Mouse (Mus musculus) spleen, postnatal 4 days (tissue): ENCODE results near the gene Bcl2.

Experiments used
- DNase-seq, 2 experiments: peaks; one replicate each; pipeline ENCODE4 v3.0.0; 2022; ENCODE audit warnings: low spot score in 2 of 2

Gene Bcl2

DNA sequence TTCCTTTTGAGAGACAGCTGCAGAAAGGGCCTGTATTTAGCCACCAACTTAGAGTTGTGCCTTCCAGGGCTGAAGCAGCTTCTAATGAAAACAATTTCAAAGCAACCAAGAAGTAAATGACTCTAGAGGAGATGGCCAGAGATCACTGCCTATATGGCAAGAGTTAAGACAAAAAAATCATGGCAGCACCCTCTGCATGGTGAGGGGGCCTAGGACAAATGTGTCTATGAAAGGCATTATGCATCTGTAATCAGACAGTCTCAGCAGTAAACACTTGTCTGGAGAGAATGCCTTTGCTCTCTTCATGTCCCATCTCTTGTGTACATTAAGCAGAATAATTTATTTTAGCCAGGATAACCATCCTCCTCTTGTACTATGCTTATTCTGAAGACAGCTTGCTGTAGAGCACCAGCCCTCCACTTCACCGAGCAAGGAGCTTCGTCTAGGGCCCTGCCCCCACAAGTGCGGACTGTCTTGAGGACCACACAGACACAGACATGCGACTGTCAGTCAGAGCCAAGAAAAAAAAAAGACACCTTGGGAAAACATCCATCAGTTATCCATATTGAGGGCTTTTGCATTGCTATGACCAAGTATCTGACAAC is 126.1 kb downstream of the Bcl2 start:
- no peak for DNase-seq

DNA sequence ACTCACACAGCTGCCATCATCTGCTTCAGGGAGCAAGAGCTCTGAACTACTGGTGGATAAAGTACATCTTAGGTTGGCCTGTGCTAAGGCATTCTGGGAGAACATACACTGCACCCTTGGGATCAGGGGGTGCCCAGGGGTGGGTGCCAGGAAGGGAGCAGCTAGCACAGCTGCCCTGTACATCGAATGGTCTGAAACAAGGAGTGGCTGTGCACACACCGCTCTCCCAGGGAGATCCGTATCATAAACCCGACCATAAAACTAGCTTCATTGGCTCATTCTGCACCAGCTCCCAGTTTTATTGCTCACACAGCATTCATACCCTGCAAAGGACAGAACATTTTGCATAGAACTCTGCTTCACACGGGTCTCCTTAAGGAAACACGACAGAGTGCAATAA is 127.3 kb downstream of the Bcl2 start:
- no peak for DNase-seq

DNA sequence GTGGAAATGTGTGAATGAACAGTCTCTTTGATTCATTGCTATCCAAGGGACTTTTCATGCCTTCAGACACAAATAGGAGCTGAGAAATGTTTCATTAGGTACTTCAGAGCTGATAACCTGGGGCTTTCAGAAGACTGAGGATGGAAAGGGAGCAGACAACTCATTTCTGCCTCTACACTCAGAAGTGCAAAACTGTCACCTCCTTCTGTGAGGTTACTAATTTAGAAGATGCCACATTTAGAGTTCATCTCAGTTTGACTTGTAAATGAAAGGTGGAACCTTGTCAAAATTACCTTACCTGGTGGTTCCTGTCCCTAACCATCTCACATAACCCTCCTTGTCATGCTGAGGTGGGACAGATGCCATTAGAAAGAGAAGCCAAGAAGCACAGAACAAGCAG is 128.7 kb downstream of the Bcl2 start:
- no peak for DNase-seq

DNA sequence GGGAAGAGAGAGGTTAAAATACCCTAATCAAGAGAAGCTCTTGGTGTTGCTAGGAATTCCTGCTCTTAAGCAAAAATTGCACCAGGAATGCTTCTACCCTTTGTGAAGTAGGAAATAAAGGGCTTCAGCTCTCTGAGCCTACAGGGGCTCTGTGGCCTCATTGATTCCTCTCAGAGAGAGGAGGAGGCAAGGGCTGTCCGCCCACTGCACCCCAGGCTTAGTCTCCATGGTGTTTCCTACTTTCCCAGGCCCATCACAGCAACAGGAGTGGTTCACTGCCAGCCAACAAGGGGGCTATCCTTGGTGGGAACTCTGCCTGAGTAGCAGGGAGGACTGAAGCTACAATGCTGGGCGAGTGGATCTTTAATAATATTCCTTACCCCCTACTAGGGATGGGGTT is 129.2 kb downstream of the Bcl2 start:
- DNase-seq, result no peak

DNA sequence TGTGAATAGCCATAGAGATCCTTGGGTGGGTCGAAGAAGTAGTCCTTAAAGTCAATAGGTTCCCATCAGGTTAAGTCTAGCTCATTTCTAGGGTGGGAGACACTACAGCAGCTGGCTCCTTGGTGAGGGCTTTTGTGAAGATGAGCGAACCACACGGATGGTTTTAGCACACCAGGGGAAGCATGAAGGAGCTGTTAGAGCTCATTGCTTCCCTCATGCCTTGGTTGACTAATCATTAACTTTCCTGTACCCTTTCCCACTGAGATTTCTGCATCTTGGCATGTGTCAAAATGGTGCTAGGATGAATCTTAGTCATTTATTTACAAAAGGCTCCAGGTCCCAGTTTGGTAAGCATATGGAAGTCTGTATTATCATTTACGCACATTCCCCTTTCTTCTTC is 129.8 kb downstream of the Bcl2 start:
- DNase-seq, result no peak

DNA sequence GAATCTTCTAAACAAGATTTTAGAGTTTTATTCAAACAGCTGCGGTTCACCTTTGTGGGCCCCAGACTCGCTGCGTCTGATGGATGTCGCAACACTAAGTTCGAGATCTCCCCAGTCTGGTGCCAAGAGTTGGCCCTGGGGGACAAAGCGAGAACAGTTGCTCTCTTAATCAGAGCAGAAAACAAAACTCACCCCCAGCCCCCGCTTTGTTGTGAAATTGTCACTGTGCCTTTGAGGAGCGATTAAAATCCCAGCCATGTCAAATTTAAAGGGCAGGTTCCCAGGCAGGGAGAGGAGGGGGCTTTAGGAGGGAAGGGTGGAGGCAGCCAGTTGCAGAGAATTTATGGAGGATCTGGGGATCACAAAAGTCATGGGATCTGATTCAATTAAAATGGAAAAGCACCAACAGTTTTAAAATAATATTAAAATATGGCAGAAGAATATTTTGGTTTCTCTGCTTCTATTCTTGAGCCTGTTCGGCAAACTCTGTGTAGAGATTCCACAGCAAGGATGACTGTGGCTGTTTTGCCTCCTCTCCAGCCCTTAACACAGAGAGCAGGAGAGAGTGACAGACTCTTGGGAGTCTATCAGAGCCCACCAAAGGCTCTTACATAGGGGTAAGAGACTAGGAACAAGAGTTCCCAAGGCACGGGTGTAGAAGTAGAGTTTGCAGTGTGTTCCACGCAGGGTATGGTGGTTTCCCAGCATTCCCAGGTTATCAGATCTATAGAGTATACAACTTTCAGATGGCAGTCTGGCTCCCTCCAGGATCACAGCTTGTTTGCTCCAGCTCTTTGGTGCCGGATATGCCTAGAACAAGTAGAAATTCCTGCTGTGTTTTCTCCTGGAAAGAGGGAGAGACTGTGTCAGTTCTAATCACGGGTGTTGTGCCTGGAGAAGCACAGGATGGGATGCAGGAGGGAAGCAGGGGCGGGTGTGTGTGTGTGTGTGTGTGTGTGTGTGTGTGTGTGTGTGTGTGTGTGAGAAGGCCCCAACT is 130.5 kb downstream of the Bcl2 start:
- no peak for DNase-seq

DNA sequence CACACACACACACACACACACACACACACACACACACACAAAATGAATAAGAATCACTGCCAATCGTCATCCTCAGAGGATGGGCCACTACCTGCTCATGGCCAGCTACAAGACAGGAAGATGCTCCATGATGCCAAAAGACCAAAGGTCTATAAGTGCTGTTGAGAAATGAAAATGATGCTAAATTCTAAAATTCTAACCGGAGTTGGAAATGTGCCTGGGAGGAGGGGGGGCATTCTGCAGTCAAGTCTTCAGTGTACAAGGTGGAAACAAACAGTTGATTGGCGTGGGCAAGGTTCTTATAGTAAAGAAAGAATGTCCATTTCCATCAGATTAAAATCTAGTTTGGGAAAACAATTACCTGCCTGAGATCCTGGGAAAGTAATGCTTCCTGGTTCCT is 131.3 kb downstream of the Bcl2 start:
- no peak for DNase-seq

DNA sequence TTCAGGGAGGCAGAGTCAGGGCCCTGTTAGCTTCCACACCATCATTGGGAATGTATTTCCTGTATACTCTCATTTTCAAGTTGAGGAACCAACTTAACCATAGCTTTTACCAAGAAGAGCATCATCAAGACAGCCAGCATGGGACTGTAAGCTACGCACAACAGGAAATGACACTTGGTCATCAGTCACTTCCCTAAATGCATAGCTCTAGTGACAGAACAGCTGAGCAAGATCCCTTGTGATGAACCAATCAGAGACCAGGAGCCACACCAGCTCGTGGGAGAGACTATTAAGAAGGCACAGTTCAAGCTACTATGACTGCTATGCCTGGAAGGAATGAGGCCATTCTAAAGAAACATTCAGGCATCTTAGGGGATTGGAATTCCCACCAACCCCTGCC is 132.3 kb downstream of the Bcl2 start:
- DNase-seq, result no peak

DNA sequence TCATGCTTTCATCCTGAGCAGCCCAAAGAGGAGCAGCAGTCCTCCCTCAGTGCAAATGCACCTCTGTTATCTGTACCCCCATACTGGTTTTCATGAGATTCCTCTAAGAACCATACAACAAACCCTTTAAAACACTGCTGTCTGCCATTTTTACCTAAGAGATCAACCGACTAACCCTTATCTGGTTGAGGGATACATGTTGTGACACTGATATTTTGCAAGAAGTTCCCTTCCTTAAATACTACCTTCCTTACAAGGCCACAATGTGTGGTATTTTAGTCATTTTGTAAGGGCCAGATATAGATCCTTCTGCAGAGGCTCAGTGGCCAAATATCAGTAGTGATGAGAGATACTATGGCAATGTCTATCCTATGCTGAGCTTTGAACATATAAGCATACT is 134.3 kb downstream of the Bcl2 start:
- no peak for DNase-seq

DNA sequence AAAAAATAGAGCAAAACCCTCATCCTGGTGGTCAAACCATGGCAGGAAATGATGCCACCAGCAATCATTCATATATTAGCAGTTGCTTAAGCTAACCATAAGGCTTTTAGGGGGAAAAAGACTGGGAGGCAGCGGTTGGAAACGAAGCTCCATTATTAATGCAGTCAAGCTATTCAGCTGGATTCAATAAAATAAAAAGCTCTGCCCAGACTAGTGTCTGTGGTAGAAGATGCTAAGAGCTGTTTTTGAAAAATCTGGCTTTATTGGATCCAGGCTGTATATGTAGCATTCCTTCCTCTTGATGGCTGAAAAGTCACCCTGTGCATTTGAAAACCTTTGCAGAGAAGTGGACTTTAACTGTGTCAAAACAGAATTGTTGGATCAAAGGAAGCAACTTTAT is 141.6 kb downstream of the Bcl2 start:
- no peak for DNase-seq

DNA sequence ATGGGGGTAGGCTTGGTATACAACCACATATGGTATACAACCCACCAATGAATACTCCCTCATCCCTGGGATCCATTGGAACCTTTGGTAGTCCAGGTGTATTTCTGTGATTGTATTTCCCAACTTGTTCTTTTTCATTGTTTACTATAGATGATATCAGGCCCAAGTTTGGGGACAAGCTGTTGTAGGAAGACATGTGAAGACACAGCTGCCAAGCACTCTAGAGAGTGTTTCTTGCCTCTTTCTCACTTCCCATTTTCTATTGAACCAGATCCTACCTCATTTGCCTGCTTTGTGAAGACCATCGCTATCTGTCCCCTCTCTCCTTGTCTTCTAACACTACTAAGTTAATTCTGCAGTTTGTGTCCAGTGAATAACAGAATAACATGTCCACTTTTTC is 143.2 kb downstream of the Bcl2 start:
- no peak for DNase-seq

DNA sequence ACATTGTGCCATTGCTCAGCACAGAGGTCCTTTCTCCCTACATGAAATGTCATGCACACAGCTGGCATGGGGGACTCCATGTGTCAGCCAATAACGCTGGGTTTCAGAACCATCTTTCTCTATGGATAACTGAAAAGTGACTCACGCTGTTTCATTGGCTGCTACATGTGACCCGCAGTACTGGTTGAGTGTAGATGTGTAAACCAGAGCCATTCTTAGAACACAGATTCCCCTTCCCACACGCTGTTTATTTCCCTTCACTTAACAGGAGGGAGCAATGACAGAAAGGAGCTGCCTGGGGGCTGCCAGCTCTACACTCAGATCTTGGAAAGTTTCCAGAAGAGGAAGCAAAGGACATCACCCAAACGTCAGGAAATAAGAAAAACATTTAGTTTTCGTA is 143.7 kb downstream of the Bcl2 start:
- DNase-seq, result no peak

DNA sequence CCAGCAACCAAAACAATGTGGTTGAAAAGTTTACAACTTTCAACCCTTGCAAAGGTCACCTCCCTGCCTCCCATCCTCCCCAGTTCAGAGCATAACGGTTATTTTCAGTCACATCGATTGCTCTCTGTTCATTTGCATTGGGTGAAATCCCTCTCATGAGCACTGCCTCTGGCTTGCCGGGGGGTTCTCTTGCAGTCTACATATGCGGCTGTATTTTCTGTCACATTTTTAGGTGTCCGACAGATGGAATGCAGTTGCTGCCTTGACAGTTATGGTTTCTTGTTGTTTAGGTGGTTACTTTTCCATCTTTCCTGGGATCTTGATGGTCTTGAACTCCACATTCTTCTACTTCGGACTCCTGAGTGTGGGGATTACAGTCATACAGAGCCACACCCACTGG is 144.4 kb downstream of the Bcl2 start:
- no peak for DNase-seq

DNA sequence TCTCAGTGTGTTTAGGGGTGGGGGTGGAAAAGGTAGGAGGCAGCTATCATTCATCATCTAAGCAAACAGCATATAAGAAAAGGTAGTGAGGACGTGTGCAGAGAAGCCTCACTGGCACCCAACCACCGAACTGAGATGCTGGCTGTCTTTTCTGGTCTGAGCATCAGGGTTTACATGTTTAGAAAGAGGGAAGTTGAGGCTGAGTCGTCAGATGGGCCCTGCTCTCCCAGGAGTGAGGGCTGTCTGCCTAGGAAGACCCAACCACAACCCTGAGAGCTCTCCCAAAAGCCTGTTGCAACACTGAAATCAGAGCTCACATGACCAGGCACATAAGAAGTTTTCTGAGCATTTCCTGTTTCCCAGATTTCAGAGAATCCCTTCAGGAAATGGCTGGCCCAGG is 145.2 kb downstream of the Bcl2 start:
- no peak for DNase-seq

DNA sequence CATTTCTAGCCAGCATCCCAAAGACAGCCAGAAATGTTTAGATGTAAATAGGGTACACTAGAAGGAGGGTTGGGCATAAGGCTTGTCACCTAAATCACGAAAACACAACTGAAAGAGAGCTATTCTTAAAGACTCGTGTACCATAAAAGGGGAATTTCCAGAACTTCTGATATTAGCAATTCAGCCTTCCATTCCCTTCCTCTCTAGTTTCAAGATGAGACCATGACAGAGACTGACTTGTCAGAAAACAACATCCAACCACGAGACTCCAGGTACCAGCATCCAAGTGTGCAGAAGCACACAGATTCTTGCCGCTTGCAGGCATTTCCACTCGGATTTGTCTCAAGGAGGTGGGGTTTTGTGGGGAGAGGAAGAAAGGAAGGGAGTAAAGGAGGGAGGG is 146.6 kb downstream of the Bcl2 start:
- DNase-seq, result no peak

DNA sequence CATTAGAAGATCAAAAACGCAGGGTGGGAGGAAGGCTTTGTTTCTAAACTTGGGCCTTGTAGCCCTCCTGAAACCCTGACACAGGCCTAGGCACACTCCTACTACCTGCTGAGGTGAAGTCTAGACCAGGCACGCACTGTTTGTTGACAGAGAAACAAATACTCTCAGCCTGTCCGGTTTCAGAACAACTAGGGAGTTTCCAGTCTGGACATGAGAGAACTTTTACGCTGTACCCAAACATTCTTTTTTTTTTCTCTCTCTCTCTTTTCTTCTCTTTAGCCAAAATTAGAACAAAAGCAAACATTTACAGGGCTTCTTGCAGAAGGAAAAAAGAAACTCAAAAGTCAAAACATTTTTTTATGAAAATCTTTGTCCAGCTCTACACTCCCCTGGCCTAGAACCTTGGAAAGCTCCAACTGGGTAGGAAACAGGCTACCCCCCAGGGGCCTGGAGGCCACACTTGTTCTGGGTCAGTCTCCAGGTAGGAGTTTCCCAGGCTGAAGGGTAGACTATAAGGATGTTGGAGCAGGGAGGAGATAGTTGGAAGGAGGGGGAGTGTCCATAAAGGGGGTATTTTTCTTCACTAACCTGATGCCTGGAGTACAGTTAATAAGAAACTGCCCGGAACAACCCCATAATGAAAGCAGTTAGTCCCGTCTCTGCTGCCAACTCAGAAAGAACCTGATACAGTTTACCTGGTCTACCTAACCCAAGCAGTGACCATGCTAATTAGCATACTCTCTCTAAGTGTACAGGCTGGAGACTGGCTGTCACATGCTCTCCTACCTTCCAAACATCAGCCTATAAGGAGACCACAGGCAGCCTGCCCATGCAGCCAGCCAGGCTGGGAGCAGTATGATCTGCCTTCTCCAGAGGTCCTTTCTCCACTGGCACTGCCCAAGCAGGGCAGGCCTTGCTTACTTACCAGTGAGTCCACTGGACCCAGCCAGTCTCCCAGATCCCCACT is 147.7 kb downstream of the Bcl2 start:
- no peak for DNase-seq

DNA sequence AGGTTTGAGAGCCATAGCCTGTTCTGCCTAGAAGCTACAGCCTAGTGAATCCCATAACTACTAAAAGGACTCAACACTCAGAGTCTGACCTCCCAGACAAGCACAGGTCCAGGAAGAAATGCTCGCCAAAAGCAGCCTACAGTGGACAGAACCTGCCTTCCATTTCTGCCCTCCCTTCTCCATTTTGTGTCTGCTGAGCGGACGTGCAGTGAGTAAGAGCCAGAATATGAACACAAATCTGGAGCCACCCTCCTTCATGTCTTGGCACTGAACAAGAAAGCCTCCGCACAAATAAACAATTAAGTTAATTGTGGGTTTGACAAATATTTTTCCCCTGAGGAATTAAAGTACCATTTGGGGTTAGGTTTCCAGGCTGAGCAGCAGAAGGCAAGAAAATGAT is 148.8 kb downstream of the Bcl2 start:
- DNase-seq, result no peak

DNA sequence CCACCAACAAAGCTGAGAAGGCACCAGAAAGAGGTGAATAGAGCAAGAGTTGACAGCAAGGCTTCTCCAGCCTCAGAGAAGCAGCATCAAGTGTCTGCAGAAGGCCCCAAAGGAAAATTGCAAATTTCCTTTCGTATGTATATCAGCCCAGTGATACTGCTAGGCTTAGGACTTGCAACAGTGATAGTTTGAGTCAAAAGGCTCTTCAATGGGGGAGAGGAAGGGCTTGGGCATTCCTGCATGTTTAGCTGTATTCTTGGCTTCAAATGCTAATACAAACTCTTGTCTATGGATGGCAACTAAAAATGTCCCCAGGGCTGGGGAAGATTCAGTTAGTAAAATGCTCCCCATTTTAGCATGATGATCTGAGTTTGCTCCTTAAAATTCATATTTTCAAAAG is 149.6 kb downstream of the Bcl2 start:
- DNase-seq, result no peak

DNA sequence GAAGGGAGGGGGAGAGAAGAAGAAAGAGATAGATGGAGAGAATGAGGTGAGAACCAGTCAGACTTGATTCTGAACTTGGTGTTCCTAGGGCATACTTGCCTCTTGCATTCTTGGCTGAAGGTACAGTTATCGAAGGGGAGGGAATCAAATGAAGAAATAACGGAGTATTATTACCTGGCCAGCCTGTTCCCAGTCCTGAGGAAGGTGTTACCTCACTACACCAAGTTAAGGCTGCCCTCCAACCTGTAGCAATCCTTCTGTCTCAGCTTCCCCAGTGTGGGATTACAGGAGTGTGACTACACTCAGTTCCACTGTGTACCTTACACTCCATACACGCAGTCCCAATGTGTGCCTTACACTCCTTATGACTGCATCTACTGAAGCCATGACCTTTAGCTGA is 151.3 kb downstream of the Bcl2 start:
- no peak for DNase-seq

DNA sequence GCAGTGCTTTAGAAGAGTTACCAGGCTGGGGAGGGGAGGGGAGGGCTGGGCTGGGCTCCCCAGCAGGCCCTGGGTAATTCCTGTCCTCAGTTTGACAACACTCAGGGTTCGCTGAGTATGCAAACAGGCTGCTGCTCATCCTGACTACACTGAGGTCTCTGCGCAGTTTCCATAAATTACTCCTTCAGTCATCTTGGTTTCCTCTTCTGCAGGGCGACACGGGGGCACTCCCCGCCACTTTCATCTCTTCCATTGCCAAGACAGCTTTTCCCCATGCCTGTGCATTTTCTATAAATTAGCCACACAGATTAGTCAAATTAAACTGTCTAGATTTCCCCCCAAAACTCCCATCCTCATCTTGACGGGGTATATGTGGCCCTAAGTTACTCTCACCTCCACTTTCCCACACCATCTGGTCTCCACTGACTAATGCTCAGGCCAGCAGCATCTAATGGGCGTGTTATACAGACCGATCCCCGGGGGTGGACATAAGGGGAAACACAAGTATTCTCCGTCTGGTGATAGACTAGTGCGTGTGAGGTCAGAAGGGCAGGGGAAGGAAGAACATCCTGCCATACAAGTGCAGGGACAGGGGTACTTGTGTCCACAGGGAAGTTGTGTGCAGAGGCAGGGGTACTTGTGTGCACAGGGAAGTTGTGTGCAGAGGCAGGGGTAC is 152.9 kb downstream of the Bcl2 start:
- no peak for DNase-seq

DNA sequence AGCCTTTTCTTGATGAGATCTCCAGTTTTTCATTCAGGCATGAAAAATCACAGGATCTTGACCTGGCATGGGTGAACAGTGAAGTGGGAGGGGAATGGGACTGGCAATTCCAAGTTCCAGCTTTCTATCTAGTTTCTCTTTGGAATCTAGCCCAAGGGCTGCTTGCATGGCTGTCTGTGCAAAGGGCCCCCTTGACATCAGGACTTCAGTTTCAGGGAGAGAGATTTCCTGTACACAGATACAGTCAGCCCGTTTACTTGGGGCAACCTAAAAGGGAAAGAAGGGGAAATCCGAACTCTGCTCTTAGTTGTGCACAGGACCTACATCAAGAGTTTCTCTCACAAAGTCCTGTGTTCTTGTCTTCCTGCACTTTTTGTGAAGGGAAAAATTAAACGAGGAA is 154.0 kb downstream of the Bcl2 start:
- DNase-seq, result no peak

DNA sequence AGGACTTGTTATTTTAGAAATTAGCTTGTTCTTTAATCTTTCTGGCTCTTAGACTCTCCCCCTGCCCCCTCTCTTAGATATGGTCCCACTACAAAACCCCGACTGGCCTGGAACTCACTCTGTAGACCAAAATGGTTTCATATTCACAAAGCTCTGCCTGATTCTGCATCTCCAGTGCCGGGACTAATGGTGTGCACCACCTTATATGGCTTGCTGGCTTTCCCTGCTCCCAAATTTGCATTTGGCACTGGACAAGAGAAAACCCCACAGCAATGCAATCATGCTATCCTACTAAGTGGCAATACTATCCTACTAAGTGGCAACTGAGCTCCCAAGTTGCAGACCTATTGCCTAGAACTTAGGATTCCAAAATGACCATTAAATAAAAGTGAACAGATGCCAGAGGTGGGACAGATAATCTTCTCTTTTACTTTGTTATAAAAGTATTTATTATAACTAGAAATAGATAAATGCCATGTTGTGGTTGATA is 154.9 kb downstream of the Bcl2 start:
- no peak for DNase-seq
